Mouse (Mus musculus): Measurements from ENCODE around the gene Etnk1. TPM values are rescaled to one million over a fixed set of nuclear protein-coding genes. Genes with fewer than 3 reads are reported as not detected.

Etnk1 gene
- total RNA-seq, 2 experiments from 2014 or later, result 15.1 to 21.7 TPM

- no peak overlapping the region for H3K4me3 ChIP-seq
- no peak for DNase-seq
- no peak overlapping the region for H3K27ac ChIP-seq
- intact Hi-C loops (cut with DNase I), result no loop called here
- TF ChIP-seq CTCF (IDR thresholded peaks at IDR 0.05), result no peak
Observed at GRCm38 (mm10) chr6:143153160-143153559, 13.9 kb upstream of the Etnk1 start.

GRCm38 (mm10) chr6:143153751-143154494, 13.1 kb upstream of the Etnk1 start:
- no peak for TF ChIP-seq CTCF (IDR thresholded peaks at IDR 0.05)
- intact Hi-C loops (cut with DNase I), result no loop called here

GRCm38 (mm10) chr6:143154885-143155284, 12.1 kb upstream of the Etnk1 start:
- no peak for TF ChIP-seq CTCF (IDR thresholded peaks at IDR 0.05)
- no peak overlapping the region; the same call in 1 of the 2 replicates for H3K27ac ChIP-seq
- peak overlapping the region; percentile 51 for H3K4me3 ChIP-seq
- intact Hi-C loops (cut with DNase I), result no loop called here
- peak; percentile 24 for DNase-seq

More at GRCm38 (mm10) chr6:143153751-143154494, 13.1 kb upstream of the Etnk1 start:
- Histone ChIP-seq H3K4me3 (no peak overlapping the region), H3K27ac (no peak overlapping the region)
- DNase-seq, result no peak

- intact Hi-C loops (cut with DNase I), result no loop called here
- no peak for TF ChIP-seq CTCF (IDR thresholded peaks at IDR 0.05)
- Histone ChIP-seq H3K4me3 (no peak overlapping the region), H3K27ac (no peak overlapping the region)
- DNase-seq, result no peak
Observed at GRCm38 (mm10) chr6:143155996-143156395, 11.0 kb upstream of the Etnk1 start.

- no peak for TF ChIP-seq CTCF (IDR thresholded peaks at IDR 0.05)
- no peak overlapping the region for H3K4me3 ChIP-seq
- H3K27ac ChIP-seq, result no peak overlapping the region
- intact Hi-C loops (cut with DNase I), result no loop called here
- no peak for DNase-seq
Observed at GRCm38 (mm10) chr6:143156684-143157083, 10.3 kb upstream of the Etnk1 start.

- no peak overlapping the region for H3K27ac ChIP-seq
- DNase-seq, result no peak
- TF ChIP-seq CTCF (IDR thresholded peaks at IDR 0.05), result no peak
- H3K4me3 ChIP-seq, result no peak overlapping the region
- intact Hi-C loops (cut with DNase I), result no loop called here
Observed at GRCm38 (mm10) chr6:143157401-143157800, 9.6 kb upstream of the Etnk1 start.

- intact Hi-C loops (cut with DNase I), result no loop called here
- Histone ChIP-seq H3K27ac (no peak overlapping the region), H3K4me3 (no peak overlapping the region)
- TF ChIP-seq CTCF (IDR thresholded peaks at IDR 0.05), result no peak
- no peak for DNase-seq
Observed at GRCm38 (mm10) chr6:143160572-143161231, 6.3 kb upstream of the Etnk1 start.

GRCm38 (mm10) chr6:143162161-143162877, 4.7 kb upstream of the Etnk1 start:
- no peak for TF ChIP-seq CTCF (IDR thresholded peaks at IDR 0.05)
- DNase-seq, result no peak
- Histone ChIP-seq H3K27ac (no peak overlapping the region), H3K4me3 (no peak overlapping the region)
- intact Hi-C loops (cut with DNase I), result no loop called here

- Histone ChIP-seq H3K4me3 (no peak overlapping the region), H3K27ac (no peak overlapping the region)
- TF ChIP-seq CTCF (IDR thresholded peaks at IDR 0.05), result no peak
- intact Hi-C loops (cut with DNase I), result no loop called here
- DNase-seq, result no peak
Observed at GRCm38 (mm10) chr6:143163956-143164905, 2.8 kb upstream of the Etnk1 start.

- no peak for DNase-seq
- no peak for TF ChIP-seq CTCF (IDR thresholded peaks at IDR 0.05)
- H3K27ac ChIP-seq, result no peak overlapping the region
- intact Hi-C loops (cut with DNase I), result no loop called here
- H3K4me3 ChIP-seq, result no peak overlapping the region
Observed at GRCm38 (mm10) chr6:143164906-143165255, 2.1 kb upstream of the Etnk1 start.

GRCm38 (mm10) chr6:143165404-143166257, 1.4 kb upstream of the Etnk1 start:
- TF ChIP-seq CTCF (IDR thresholded peaks at IDR 0.05), result no peak
- H3K4me3 ChIP-seq, result peak overlapping the region; percentile 93
- intact Hi-C loops (cut with DNase I), result loop anchor here (2.0 kb wide), 1 partner anchor 67 kb away; no protein-coding TSS in a partner anchor
- peak overlapping the region; percentile 99 for H3K27ac ChIP-seq
- no peak for DNase-seq
